Mouse (Mus musculus) induced T-regulatory cell, adult 2 months (primary cell): ENCODE measurements at regions not wholly inside any gene's neighbourhood (a gene's known extent, or its start where the extent isn't known, plus 50 kb on each side); places are given as distances from the start of the nearest gene placed in this dataset.

ENCODE experiments used
- DNase-seq: peaks from one replicate; pipeline ENCODE4 v3.0.0-alpha.2; 2012; ENCODE audit warnings: low read depth

DNA sequence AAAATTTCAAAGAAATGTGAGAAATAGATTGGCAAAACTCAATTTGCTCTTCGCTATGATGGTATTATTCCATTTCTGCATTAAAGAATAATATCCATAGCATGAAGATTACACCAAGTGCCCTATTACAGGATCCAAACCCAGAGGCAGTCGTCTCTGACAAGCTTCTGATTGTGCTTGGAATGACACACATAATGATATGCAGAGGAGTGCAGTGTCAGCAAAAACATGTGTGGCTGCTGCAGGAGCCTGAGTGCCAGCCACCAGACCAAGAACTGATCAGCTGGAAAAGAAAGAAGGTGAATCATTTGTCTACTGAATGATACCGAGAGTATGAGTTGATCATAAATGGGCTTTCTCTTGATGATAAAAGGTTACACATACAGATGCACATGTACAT is 137.3 kb downstream of the Il15 start:
- no peak for DNase-seq

DNA sequence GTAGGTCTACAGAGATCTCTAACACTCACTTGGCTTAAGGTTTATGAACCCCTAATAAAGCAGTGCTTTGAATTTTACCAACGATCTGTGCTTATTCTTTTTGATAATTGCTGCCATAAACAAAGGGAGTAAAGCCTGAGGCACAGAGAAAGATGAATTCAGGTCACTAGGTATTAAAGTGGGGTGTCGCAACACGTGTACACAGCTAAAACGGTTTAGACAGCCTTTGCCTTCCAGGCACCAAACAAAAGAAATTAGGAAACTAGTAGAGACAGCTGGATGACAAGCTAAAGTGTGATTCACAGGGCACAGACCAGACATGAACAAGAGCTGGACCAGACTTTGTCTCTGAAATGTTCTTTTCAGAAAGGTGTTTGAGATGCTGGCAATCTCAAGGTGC is 140.8 kb downstream of the Il15 start:
- no peak for DNase-seq

DNA sequence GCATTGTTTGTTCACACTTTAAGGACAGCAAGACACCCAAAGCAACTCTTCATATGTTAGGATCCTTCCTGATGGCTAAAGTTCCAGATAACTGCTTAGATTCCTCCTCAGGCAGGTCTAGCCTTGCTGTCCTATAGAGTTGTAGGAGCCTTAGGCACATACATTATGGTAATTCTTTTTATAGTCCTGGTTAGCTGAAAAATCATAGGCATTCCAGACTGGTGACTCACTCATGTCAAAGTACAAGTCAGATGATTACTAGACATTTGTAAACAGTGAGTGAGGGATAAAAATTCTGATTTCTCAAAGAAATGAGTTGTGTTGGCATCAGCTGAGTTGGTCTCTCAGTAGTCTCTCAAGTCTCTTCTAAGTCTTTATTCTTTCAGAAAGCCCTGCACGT is 142.4 kb downstream of the Il15 start:
- no peak for DNase-seq

DNA sequence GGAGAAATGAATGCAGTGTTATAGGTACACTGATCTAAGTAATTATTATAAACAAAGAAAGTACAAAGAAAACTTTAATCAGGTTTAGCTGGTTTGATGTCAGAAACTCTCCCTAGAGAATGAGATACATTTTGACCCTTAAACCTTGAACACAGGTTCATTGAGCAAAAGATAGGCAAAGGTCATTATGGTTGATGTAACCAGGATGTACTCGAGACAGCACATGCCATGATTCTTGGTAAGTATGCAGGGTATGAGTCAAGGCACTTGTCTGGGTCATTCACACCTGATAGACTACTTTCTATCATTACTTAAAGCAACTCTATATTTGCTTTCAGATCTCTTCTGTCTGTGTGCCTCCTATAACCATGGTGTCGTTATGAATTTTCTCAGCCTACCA is 147.2 kb downstream of the Il15 start:
- no peak for DNase-seq

DNA sequence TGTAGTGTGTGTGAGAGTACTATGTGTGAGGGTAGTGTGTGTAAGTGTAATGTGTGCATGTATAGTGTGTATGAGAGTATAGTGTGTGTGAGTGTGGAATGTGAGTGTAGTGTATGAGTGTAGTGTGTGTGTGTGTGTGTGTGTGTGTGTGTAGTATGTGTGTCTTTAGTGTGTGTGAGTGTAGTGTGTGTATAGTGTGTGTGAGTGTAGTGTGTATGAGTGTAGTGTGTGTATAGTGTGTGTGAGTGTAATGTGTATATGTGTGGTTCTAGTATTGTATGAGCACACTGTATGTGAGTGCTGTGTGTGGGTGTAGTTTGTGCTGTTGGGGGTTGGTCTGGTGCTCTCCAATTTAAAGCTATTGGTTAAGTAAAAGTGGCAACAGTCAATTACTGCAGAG is 150.6 kb downstream of the Il15 start:
- DNase-seq = no peak

DNA sequence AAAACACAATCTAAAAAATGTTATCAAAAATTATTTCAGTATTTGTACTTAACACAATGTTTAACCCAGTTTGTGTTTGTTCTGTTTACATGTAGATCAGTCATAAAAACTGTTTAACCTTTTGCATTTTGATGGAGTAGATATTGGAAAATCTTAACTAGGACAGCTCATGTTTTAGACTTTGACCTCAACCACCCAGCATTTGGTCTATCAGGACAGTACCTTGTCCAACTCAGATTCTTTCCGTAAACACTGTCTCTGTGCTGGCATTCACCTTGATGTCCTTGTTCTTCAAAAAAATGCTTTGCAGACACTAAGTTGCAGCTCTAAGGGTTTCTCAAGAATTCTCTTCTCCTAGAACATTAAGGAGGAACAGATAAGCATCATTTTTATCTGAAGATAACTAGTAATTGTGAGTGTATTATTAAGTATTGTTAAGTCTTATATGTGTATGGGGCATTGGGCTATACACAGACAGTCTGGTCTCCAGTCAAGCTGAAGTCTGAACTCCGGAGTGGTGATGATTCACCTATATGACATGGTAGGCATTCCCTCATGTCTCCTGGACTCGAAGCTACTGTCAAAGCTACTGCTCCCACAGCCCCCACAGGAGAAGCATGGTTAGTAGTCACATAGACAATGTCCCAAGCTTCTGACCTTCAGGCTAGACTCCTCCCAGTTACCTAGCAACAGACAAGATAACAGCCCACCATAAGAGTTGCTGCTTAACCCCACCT is 153.0 kb downstream of the Il15 start:
- DNase-seq = no peak

DNA sequence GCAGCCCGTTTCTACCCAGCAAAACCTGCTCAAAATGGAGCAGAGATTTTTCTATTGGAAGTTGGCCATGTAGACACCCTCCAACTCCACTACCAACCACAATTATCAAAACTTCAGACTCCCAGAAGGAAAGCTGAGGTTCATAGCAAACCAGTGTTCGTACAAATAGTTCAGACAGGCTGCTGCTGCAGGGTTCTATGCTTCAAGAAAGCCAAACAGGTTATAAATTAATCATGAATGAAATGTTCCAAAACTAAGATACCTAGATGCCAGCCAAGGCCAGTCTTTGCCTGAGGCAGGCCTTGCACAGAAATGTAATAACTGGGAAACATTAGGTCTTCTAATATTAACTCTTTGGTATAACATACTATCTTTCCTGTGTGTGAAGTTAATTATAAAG is 158.9 kb downstream of the Il15 start:
- no peak for DNase-seq

DNA sequence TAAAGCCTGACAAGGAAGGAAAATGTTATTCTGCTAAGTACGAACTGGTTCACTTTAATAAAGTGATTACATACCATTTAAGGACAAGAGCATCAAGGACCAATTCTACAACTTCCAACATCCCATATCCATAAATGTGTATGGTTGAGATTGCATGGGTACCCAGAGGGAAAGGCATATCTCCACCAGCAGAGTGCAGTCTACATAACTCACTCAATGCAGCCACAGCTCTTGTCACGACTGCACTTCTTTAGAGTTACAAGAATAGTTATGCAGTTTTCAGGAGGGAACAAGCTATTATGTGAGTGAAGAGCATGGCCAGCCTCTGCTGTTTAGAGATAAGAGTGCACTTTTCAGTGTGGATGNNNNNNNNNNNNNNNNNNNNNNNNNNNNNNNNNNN is 173.1 kb downstream of the Il15 start:
- DNase-seq = no peak

DNA sequence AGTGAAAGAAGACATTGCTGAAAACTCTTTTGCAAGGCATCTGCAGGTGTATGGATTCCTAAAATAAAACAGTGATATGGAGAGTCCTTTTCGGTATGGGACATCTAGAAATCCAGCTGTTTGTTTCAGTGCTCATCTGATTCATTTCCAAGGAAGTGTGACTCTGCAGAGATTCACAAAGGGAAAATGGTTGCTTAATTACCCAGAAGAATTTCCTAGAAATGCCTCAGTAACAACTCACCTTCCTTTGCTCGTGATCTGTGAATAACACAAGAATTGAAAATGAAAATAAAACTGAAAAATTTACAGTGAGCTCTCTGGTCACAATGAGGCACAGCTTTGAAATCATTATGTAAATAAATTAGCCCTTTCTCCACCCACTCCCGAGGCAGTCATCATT is 201.3 kb downstream of the Il15 start:
- peak; percentile 16 for DNase-seq

DNA sequence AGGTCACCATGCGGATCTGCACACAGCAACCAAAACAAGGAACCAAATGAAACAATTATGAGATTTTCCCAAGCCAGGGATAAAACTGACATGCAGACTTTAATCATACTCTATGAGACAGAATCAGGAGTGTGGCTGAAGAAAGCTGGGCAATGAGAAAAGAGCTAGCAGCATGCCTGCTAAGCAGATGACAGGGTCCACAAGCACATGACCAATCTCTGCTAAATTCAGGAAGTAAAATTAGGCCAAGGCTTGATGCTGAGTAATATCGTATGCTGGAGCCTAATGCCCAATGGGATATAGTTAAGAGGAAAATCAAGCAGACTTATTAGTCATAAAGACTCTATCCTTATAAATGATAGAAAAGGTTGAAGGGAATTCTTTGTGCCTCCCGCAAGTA is 202.8 kb downstream of the Il15 start:
- DNase-seq = no peak

DNA sequence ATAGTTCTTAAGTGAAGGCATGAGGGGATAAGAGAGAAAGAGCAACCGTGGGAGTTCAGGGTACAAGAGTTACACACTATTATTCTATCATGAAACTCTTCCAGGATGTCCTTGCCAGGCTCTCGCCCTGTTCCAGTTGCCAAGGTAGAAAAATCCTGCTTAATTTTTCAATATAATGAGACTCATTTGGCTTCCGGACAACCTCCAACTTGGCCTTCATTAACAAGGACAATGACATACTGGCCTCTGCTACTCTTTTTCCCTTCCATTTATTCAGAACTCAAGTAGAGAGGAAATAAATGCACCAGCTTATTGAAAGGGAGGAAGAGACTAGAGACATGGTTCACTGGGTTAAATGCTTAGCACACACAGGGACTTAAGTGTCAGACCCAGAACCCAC is 206.5 kb downstream of the Il15 start:
- DNase-seq = no peak

DNA sequence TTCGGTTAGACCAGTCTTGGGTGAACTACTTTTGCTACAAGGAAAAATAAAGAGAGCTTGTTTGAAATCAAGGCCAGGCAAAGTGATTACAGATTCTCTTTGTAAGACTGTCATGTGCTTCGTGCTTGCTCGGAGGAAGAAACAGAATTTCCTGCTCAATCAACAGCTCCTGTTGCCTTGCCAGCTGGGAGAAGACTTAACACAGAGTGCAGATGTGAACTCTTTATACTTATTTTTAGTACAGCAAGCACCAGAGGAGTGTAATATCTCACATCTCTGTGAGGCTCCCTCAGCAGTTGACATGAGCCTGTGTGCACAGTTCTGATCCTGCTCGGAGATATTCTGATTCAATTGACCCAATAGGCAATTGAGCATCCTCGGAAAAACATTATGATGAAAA is 207.9 kb downstream of the Il15 start:
- no peak for DNase-seq

DNA sequence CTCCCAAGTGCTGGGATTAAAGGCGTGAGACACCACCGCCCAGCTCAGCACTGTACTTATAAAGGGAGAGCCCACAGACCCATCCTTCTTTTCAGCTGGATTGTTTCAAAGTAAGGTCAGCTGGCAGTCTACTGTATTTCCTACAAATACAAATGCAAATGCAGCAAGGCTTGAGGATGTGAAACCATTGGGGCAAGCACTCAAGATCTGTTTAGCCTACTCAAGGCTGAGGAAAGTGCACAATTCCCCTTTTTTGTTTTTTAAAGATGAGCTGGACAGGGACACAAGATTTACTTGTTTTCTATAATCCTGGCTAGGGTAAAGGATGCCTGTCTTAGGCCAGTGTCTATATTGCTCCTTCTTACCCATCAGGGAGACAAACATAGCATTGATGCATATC is 212.0 kb downstream of the Il15 start:
- no peak for DNase-seq

DNA sequence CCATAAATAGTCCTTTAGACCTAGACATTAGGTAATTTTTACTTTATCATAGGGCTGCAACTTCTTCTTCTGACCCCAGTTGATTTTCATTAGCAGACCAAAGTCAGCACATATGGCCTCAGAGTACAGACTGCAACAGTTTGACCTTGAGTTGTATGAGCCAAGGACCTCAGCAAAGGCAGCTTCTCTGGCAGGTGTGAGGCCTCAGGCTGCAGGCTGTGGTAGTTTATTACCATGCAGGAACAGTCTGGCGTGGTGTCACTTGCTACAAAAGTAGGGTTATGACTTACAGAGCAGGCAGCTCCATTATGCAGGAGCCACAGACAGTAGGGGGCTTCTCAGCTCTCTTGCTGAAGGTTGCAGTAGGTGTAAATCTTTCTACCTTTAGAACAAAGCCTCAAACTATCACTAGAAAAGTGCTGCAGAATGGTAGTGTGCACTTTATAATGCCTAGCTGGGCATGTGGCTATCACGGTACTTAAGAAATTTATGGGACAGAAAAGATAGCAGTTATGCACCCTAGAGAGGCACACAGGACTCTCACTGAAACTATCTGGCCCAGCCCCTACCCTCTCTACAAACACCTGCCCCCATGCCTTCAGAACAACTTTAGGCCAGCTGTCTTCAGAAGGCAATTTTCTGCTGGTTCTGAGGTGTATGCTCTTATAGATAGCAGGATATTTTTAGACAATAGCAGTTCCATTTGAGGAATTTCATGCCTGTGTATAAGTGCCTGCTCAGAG is 215.7 kb downstream of the Il15 start:
- no peak for DNase-seq

DNA sequence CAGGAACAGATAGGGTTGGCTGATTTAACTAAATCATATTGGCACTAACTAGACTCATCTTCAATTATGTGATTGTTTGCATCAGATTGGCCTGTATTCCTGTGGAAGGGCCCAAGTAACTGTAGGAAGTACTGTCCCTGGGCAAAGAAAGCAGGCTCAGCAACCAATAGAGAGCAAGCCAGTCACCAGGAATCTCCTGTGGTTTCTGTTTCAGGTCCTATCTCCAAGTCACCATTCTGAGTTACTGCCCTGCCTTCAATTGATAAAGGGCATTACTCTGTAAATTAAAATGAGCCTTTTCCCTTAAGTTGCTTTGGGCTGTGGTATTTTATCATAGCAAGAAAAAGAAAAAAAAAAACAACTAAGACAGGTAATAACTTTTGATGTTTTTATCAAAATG is 219.0 kb downstream of the Il15 start:
- no peak for DNase-seq
